Mouse (Mus musculus) liver, embryonic 15.5 days (tissue): Measurements from ENCODE around the gene Sec22a. TPM values are rescaled to one million over a fixed set of nuclear protein-coding genes. Genes with fewer than 3 reads are reported as not detected.

Experiments
- ATAC-seq: fragments of 200-750 bp; cut with Nextera tagmentation; 2 replicates; pipeline ENCODE4 v1.8.0; 2017; ENCODE audit warnings: moderate number of reproducible peaks, mild to moderate bottlenecking, moderate library complexity; ENCODE audit not compliant: insufficient read depth
- H3K27ac ChIP-seq: fragments of 300-500 bp; sonication (generic); replicated peaks from 2 replicates; pipeline ENCODE4 v1.5.1; 2015; ENCODE audit warnings: mild to moderate bottlenecking, inconsistent platforms
- H3K27me3 ChIP-seq: fragments of 300-500 bp; sonication (generic); 2 replicates; pipeline ENCODE4 v1.6.1; 2015; ENCODE audit warnings: mild to moderate bottlenecking, inconsistent platforms
- H3K36me3 ChIP-seq: fragments of 300-500 bp; sonication (generic); replicated peaks from 2 replicates; pipeline ENCODE4 v1.6.1; 2015; ENCODE audit warnings: moderate library complexity, mild to moderate bottlenecking, inconsistent platforms
- H3K4me1 ChIP-seq: fragments of 300-500 bp; sonication (generic); replicated peaks from 2 replicates; pipeline ENCODE4 v1.6.1; 2015; ENCODE audit warnings: inconsistent platforms
- H3K4me2 ChIP-seq: fragments of 300-500 bp; sonication (generic); 2 replicates; pipeline ENCODE4 v1.6.1; 2015; ENCODE audit warnings: moderate library complexity, mild to moderate bottlenecking, inconsistent platforms
- H3K4me3 ChIP-seq: fragments of 300-500 bp; sonication (generic); replicated peaks from 2 replicates; pipeline ENCODE4 v1.5.1; 2015; ENCODE audit warnings: mild to moderate bottlenecking, inconsistent platforms
- H3K9ac ChIP-seq: fragments of 300-500 bp; sonication (generic); 2 replicates; pipeline ENCODE4 v1.6.1; 2015; ENCODE audit warnings: moderate library complexity, mild to moderate bottlenecking, inconsistent platforms
- H3K9me3 ChIP-seq: fragments of 300-500 bp; sonication (generic); replicated peaks from 2 replicates; pipeline ENCODE4 v1.6.1; 2016; ENCODE audit warnings: inconsistent platforms
- WGBS: fragments of 180-500 bp; shearing (Covaris S2); methylation state at CpG from one replicate; pipeline ENCODE4 v1.1.7; 2015; ENCODE audit warnings: mixed read lengths; ENCODE audit not compliant: insufficient replicate concordance; 5-methylcytosine and 5-hydroxymethylcytosine counted together
- polyA plus RNA-seq: library from polyadenylated mRNA; unstranded; fragments of >200 nt; fragmentation: Nextera tagmentation; extraction: Ambion mirVana; gene quantifications from 2 replicates; pipeline ENCODE4 v1.2.1, GENCODE M21; 2015

Gene Sec22a
- polyA plus RNA-seq, 1 experiment from 2014 or later: 10.7 TPM

DNA sequence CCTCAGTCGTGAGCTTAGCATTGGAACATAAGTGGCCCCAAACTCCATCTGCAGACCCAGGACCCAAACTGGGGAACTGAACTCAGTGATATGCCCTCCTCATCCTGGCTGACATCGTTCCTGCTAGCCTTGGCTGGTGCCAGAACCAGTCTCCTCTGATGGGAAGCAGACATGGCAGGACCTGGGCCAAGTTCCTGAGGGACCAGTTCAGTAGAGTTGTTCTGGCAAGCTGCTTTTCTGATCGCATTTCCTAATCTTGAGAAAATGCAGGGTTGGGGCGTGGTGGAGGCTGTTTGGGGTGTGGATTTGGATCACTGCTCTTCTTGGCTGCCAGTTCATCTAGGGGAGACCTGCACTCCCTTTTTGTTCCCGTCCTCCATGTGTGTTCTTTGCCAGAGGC is 65.9 kb downstream of the Sec22a start:
- Histone ChIP-seq H3K4me1 (no peaks in the 10 kb centered on the region), H3K9ac (no peak overlapping the region), H3K4me3 (no peak overlapping the region), H3K36me3 (no peaks in the 10 kb centered on the region), H3K27ac (no peak overlapping the region), H3K4me2 (no peak overlapping the region), H3K9me3 (no peaks in the 10 kb centered on the region), H3K27me3 (no peaks in the 10 kb centered on the region)
- ATAC-seq: no peak
- 52% methylated on average over 5 of the region's 5 CpGs for WGBS

DNA sequence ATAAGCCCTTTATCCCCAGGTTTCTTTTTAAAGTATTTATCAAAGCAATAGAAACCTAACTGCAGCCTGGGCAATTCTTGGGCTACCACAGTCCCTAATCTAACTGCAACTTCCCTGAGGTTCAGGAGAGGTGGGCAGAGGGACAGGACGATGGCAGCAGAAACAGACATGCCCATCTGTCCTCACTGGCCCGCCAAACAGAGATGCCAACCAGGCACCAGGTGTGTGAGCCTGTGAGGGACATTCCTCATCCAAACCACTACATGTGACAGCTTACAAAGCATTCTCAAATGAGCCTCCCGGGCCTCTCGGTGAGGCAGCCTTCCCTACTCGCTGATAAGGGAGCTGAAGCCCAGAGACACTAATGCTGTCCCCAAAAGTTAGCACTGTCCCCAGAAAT is 76.5 kb downstream of the Sec22a start:
- no peaks in the 10 kb centered on the region for H3K9me3 ChIP-seq
- no peak overlapping the region for H3K27ac ChIP-seq
- H3K4me2 ChIP-seq: no peak overlapping the region
- no peaks in the 10 kb centered on the region for H3K4me1 ChIP-seq
- no peak overlapping the region for H3K9ac ChIP-seq
- H3K4me3 ChIP-seq: no peak overlapping the region
- H3K36me3 ChIP-seq: no peaks in the 10 kb centered on the region
- H3K27me3 ChIP-seq: no peaks in the 10 kb centered on the region
- 59% methylated on average over 5 of the region's 5 CpGs for WGBS
- ATAC-seq: no peak

DNA sequence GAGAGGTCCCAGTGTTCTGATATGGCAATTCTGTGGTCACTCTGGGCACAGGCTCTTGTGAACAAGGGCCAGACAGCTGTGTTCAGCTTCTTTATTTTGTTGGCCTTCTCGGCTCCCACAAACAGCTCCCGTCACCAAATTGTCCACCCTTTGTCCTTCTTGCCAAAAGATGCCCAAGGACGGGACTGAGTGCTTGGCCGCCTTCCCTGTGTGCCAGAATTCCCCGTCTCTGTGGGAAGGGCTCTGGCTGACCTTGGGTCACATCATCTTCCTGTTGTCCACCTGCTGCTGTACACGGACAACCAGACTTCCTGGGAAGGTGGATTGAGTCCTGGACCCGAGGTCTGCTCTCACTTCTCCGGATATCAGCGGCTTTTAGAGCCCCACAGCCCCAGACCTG is 77.9 kb downstream of the Sec22a start:
- Histone ChIP-seq H3K9ac (no peak overlapping the region), H3K27me3 (no peaks in the 10 kb centered on the region), H3K4me2 (no peak overlapping the region), H3K36me3 (no peaks in the 10 kb centered on the region), H3K4me1 (no peaks in the 10 kb centered on the region), H3K27ac (no peak overlapping the region), H3K9me3 (no peaks in the 10 kb centered on the region), H3K4me3 (no peak overlapping the region)
- 59% methylated on average over 9 of the region's 9 CpGs for WGBS
- ATAC-seq: no peak

DNA sequence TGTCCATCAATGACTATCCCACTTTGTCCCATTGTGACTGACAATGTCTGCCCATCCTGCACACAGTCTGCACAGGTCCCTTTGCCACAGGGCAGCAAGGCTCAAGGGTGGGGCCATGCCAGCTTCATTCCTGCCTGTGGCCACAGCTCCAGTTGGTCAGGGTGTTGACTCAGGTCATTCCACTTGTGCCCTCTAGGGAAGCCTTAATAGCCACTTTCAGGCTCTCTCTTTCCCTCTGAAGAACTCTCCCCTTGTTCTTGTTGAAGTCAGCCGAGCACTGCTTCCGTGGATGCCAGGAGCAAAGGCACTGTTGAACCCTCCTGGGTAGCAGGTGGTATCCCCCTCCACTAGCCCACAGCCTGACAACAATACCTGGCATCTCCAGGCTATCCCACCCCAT is 81.3 kb downstream of the Sec22a start:
- Histone ChIP-seq H3K27me3 (no peaks in the 10 kb centered on the region), H3K9me3 (no peaks in the 10 kb centered on the region), H3K27ac (no peak overlapping the region), H3K4me1 (no peaks in the 10 kb centered on the region), H3K36me3 (no peaks in the 10 kb centered on the region), H3K9ac (no peak overlapping the region), H3K4me3 (no peak overlapping the region), H3K4me2 (no peak overlapping the region)
- ATAC-seq: no peak
- WGBS: 75% methylated on average over 2 of the region's 2 CpGs

DNA sequence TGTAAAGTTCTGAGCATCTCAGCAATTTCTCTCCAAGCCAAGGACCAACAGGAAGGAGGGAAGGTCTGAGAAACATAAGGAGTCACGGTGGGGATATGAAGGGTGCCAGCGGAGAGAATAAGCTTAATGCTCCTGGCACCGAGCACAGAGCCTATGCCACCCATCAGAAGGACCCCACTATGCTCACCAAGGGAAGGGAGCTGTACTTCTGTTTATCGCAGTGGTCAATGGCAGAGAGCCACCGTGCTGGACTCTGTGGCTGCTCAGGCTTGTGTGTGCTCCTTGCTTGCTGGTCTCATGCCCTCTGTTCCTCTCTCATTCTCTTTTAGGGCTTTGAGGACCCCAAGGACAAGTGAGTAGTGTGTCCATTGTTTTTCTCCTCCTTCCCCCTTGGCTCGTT is 85.6 kb downstream of the Sec22a start:
- H3K4me2 ChIP-seq: no peak overlapping the region
- H3K27me3 ChIP-seq: peaks cover 13% of the 10 kb centered on the region
- no peaks in the 10 kb centered on the region for H3K36me3 ChIP-seq
- no peak for ATAC-seq
- H3K4me3 ChIP-seq: no peak overlapping the region
- H3K9ac ChIP-seq: no peak overlapping the region
- H3K4me1 ChIP-seq: no peaks in the 10 kb centered on the region
- no peaks in the 10 kb centered on the region for H3K9me3 ChIP-seq
- WGBS: 56% methylated on average over 6 of the region's 6 CpGs
- no peak overlapping the region for H3K27ac ChIP-seq

DNA sequence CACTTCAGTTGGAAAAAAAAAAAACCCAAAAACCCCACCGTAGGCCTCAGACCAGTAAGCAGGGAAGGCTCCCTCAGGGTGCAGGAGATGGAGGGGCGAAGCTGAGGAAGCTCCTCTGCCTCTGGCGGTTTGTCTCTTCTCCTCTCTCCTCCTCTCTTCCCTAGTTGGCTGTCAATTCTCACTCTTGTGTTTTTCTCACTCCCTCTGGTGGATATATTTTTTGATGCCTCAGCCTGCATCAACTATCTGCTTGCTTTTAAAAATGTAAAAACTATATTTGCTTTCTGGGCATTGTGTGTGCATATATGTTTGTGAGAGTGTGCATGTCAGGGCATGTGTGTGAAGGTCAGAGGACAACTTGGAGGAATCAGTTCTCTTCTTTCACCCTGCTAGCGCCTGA is 91.3 kb downstream of the Sec22a start:
- Histone ChIP-seq H3K4me2 (no peak overlapping the region), H3K4me3 (no peak overlapping the region), H3K9me3 (no peaks in the 10 kb centered on the region), H3K27me3 (peaks cover 15% of the 10 kb centered on the region), H3K36me3 (no peaks in the 10 kb centered on the region), H3K27ac (no peak overlapping the region), H3K4me1 (no peaks in the 10 kb centered on the region), H3K9ac (no peak overlapping the region)
- no peak for ATAC-seq
- WGBS: 48% methylated on average over 4 of the region's 4 CpGs

DNA sequence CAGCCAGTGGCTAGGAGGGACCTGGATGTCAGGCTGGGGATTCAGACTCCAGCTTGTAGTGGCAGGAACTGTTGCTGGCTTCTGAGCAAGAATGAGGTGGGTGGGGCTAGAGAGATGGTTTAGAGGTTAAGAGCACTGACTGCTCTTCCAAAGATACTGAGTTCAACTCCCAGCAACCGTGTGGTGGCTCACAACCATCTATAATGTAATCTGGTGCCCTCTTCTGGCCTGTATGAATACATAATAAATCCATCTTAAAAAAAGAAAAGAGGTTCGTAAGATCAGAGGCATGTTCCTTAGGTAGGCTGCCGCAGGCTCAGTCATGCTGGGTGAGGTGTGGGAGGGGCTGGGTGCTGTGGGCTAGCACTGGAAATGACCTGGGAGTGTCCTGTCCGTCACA is 92.1 kb downstream of the Sec22a start:
- ATAC-seq: no peak
- Histone ChIP-seq H3K4me2 (no peak overlapping the region), H3K9me3 (no peaks in the 10 kb centered on the region), H3K4me3 (no peak overlapping the region), H3K36me3 (no peaks in the 10 kb centered on the region), H3K27me3 (peaks cover 15% of the 10 kb centered on the region), H3K9ac (no peak overlapping the region), H3K4me1 (no peaks in the 10 kb centered on the region), H3K27ac (no peak overlapping the region)
- 37% methylated on average over 4 of the region's 4 CpGs for WGBS

DNA sequence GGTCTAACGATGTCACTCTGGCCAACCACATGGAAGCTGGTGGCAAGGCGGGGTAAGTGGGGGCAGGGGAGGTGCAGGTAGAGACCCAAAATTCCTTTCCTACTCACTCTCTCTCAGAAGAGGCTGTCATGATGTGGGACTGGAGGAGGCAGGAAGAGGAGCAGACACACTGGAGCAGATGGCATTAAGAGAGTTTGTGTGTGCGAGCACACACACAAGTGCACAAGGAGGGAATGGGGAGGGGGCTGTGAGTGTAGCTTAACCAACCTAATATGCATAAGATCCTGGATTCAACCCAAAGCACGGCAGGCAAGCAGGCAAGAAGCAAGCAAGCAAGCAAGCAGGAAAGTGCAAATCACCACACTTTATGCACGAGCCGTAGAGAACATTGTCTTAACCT is 92.8 kb downstream of the Sec22a start:
- Histone ChIP-seq H3K27me3 (peaks cover 12% of the 10 kb centered on the region), H3K36me3 (no peaks in the 10 kb centered on the region), H3K27ac (no peak overlapping the region), H3K4me2 (no peak overlapping the region), H3K4me3 (no peak overlapping the region), H3K9ac (no peak overlapping the region), H3K4me1 (no peaks in the 10 kb centered on the region), H3K9me3 (no peaks in the 10 kb centered on the region)
- no peak for ATAC-seq
- 64% methylated on average over 6 of the region's 6 CpGs for WGBS

DNA sequence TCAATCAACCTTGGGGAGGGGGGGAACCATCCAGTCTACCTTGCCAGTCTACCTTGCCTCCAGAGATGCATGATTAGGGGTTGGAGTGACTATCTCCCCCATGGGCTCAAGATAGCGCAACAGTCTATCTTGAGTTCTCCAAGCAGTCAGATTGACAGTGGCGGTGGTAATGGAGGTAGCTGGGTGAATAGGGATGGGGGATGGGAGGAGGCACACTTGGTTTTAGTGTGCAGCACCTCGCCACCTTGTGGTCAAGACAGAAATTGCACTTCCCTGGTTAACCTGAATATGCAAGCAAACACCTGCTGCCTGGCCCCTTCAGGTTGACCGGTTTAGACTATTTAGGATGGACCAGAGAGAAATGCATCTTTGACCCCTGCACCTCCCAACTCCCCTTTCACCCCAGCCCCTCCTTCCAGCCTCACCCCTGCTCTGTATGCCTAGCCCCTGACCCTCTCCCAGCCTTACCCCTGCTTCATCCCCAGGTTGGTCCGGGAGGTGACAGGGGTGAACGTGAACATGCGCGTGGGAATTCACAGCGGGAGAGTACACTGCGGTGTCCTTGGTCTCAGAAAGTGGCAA is 93.3 kb downstream of the Sec22a start:
- Histone ChIP-seq H3K36me3 (no peaks in the 10 kb centered on the region), H3K27ac (no peak overlapping the region), H3K4me1 (no peaks in the 10 kb centered on the region), H3K27me3 (peaks cover 10% of the 10 kb centered on the region), H3K4me2 (no peak overlapping the region), H3K4me3 (no peak overlapping the region), H3K9ac (no peak overlapping the region), H3K9me3 (no peaks in the 10 kb centered on the region)
- ATAC-seq: no peak
- WGBS: 37% methylated on average over 10 of the region's 10 CpGs

Other genes starting within 250 kb of the Sec22a start
- 0.20 and 0.24 TPM in 2 replicates for gene Adcy5, start 209.0 kb downstream of the Sec22a start, polyA plus RNA-seq
- 63.4 and 68.9 TPM in 2 replicates for gene Pdia5, start 127.0 kb upstream of the Sec22a start, polyA plus RNA-seq
- 0.13 and 0.21 TPM in 2 replicates for gene Sema5b, start 177.2 kb upstream of the Sec22a start, polyA plus RNA-seq